Mouse (Mus musculus): ENCODE data around the gene Tubb5.
A peak's percentile ranks its signal among the peaks of the same experiment; 100 is the strongest.

- TF ChIP-seq POLR2A (IDR thresholded peaks at IDR 0.05; ENCODE audit: borderline replicate concordance, control insufficient read depth, low read depth, low read length) (no peak), CTCF (IDR thresholded peaks at IDR 0.05; ENCODE audit: control insufficient read depth, insufficient read depth, low read length) (peak; percentile 98)
Measured at GRCm38 (mm10) chr17:35829737-35830136, 8.4 kb downstream of the Tubb5 start.
